Mouse (Mus musculus): ENCODE measurements around the gene Pla2r1. TPM values are rescaled to one million over a fixed set of nuclear protein-coding genes. Genes with fewer than 3 reads are reported as not detected.

The Pla2r1 gene
- polyA plus RNA-seq, 2 experiments, result 1.0 to 1.1 TPM

DNA sequence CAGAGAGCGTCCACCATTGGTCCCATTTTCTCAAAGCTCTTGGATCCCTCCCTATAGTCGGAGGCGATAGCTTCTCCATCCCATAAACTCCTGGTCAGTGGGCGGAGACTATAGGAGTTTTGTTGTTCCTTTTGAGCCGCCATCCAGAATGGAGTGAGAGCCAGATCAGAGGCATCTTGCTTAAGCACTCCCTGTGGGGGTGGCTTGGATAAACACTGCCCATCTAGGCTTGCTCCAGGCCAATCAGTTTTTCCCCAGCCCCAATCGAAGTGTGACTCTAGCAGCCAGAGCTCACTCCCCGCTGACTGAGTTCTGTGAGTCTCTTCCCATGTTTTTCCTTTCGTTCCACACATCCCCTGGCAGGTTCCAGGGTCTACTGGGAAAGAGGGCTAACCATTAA is 138.8 kb downstream of the Pla2r1 start:
- no peaks in the 10 kb centered on the region for H3K27me3 ChIP-seq (ENCODE audit: control insufficient read depth, insufficient read depth, low read length)
- H3K27ac ChIP-seq (replicated peaks; ENCODE audit: low read depth, low read length), result no peak overlapping the region
- DNase-seq (ENCODE audit: low spot score) (no peak), ATAC-seq (ENCODE audit: low FRiP score, low read depth) (no peak)
- H3K4me2 ChIP-seq (replicated peaks; ENCODE audit: low read depth, low read length, severe bottlenecking), result no peak overlapping the region
- 58% methylated on average over 8 of the region's 8 CpGs for WGBS
- no peaks in the 10 kb centered on the region for H3K36me3 ChIP-seq (ENCODE audit: control insufficient read depth, insufficient read depth, low read length)
- no peaks in the 10 kb centered on the region for H3K4me1 ChIP-seq (ENCODE audit: control insufficient read depth, insufficient read depth, low read length)
- H3K9ac ChIP-seq (ENCODE audit: low read depth, low read length, severe bottlenecking), result no peak overlapping the region
- no peak for TF ChIP-seq POLR2A (IDR thresholded peaks at IDR 0.05; ENCODE audit: borderline replicate concordance, extremely low read depth, insufficient read depth, insufficient read length)
- H3K4me3 ChIP-seq (replicated peaks; ENCODE audit: low read length), result no peak overlapping the region
- H3K9me3 ChIP-seq (ENCODE audit: control insufficient read depth, low read length), result no peaks in the 10 kb centered on the region

DNA sequence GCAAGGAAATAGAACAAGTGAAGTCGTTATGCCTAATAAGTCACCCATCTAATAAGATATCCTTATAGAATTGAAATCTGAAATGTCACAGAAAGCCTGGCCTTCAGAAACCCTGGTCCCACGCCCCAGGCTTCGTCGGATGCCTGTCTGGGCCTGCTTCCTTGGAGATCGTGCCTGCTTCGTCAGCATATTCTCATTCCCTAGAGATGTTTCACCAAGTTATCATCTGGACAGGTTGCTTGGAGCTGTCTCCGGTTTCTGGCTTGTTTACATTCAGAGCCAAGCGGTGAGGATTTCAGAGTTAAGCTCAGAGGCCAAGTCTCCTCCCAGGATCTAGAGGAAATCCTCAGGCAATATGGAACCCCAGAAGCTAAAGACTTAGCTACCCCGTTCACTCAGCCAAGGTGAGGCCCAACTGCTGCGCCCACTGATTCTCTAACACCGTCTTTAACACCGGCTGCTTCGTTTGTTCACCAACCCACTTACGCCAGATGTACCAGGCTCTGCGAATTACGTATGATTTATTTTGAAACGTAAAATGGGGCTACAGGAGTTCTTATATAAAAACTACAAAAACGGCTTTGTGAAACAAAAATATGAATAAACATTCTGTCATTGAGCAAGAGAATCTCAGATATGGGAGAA is 140.0 kb downstream of the Pla2r1 start:
- no peaks in the 10 kb centered on the region for H3K36me3 ChIP-seq (ENCODE audit: control insufficient read depth, insufficient read depth, low read length)
- H3K9me3 ChIP-seq (ENCODE audit: control insufficient read depth, low read length), result no peaks in the 10 kb centered on the region
- no peaks in the 10 kb centered on the region for H3K27me3 ChIP-seq (ENCODE audit: control insufficient read depth, insufficient read depth, low read length)
- DNase-seq (ENCODE audit: low spot score) (no peak), ATAC-seq (ENCODE audit: low FRiP score, low read depth) (no peak)
- H3K9ac ChIP-seq (ENCODE audit: low read depth, low read length, severe bottlenecking), result no peak overlapping the region
- no peaks in the 10 kb centered on the region for H3K4me1 ChIP-seq (ENCODE audit: control insufficient read depth, insufficient read depth, low read length)
- no peak overlapping the region for H3K4me3 ChIP-seq (replicated peaks; ENCODE audit: low read length)
- no peak overlapping the region for H3K4me2 ChIP-seq (replicated peaks; ENCODE audit: low read depth, low read length, severe bottlenecking)
- WGBS, result 78% methylated on average over 18 of the region's 18 CpGs
- TF ChIP-seq POLR2A (IDR thresholded peaks at IDR 0.05; ENCODE audit: borderline replicate concordance, extremely low read depth, insufficient read depth, insufficient read length), result no peak
- no peak overlapping the region for H3K27ac ChIP-seq (replicated peaks; ENCODE audit: low read depth, low read length)

DNA sequence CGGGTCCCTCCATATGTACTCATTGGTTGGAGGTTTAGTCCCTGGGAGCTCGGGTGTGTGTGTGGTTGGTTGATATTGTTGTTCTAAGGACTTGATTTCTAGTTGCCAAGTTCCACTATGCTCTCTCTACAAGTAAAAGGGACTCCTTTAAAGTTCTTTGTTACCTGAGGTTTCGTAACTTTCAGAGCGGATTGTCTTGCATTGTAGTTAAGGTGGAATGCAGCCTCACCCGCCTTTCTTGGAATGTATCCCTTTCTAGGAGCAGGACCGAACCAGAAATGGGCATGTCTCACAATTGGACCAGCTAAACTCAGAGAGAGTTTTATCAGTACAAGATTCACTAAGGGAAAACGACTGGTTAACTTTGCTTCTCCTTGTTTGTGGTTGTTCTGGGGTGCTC is 141.9 kb downstream of the Pla2r1 start:
- Histone ChIP-seq H3K4me3 (replicated peaks; ENCODE audit: low read length) (no peak overlapping the region), H3K4me2 (replicated peaks; ENCODE audit: low read depth, low read length, severe bottlenecking) (no peak overlapping the region), H3K27ac (replicated peaks; ENCODE audit: low read depth, low read length) (no peak overlapping the region), H3K4me1 (ENCODE audit: control insufficient read depth, insufficient read depth, low read length) (no peaks in the 10 kb centered on the region), H3K27me3 (ENCODE audit: control insufficient read depth, insufficient read depth, low read length) (no peaks in the 10 kb centered on the region), H3K9me3 (ENCODE audit: control insufficient read depth, low read length) (no peaks in the 10 kb centered on the region), H3K9ac (ENCODE audit: low read depth, low read length, severe bottlenecking) (no peak overlapping the region), H3K36me3 (ENCODE audit: control insufficient read depth, insufficient read depth, low read length) (no peaks in the 10 kb centered on the region)
- WGBS, result 80% methylated on average over 7 of the region's 7 CpGs
- DNase-seq (ENCODE audit: low spot score) (no peak), ATAC-seq (ENCODE audit: low FRiP score, low read depth) (no peak)
- no peak for TF ChIP-seq POLR2A (IDR thresholded peaks at IDR 0.05; ENCODE audit: borderline replicate concordance, extremely low read depth, insufficient read depth, insufficient read length)

DNA sequence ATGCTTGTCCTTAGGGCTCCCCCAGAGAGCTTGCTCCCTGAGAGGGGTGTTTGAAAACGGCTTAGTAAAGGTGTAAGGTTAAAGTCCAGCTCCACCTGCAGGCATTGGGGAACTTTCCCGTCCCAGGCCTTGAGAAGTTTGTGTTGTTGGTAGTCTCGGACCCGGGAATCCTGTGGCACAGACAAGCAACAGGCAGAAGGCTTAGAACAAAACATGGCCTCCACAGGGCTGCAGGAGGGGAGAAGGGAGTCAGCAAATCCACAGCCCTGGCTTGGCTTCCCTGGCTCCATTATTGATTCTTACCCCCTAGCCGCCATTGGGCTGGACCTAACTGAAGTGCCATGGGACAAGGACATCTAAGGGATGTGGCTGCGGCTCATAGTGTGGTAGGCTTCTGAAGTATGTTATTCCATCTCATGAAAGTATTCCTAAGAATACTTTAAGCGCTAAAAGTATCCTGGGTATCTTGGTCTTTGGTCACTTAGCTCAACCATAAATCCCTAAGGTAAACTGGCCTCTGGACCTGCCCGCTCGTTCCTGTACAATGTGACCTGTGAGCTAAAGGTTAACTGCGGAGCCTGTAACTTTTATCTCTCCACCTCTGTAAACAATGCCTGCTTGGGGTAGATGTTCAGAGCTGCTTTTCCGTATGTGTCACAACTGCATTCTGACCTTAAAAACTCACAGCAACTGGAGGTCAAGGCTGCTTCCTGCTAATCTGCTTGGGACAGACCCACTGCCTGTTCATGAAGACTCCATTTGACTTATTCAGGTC is 142.9 kb downstream of the Pla2r1 start:
- no peak overlapping the region for H3K4me3 ChIP-seq (replicated peaks; ENCODE audit: low read length)
- 70% methylated on average over 11 of the region's 11 CpGs for WGBS
- ATAC-seq (ENCODE audit: low FRiP score, low read depth), result no peak
- TF ChIP-seq POLR2A (IDR thresholded peaks at IDR 0.05; ENCODE audit: borderline replicate concordance, extremely low read depth, insufficient read depth, insufficient read length), result no peak
- DNase-seq (ENCODE audit: low spot score), result no peak
- no peaks in the 10 kb centered on the region for H3K36me3 ChIP-seq (ENCODE audit: control insufficient read depth, insufficient read depth, low read length)
- no peak overlapping the region for H3K4me2 ChIP-seq (replicated peaks; ENCODE audit: low read depth, low read length, severe bottlenecking)
- no peaks in the 10 kb centered on the region for H3K27me3 ChIP-seq (ENCODE audit: control insufficient read depth, insufficient read depth, low read length)
- H3K27ac ChIP-seq (replicated peaks; ENCODE audit: low read depth, low read length), result no peak overlapping the region
- H3K9ac ChIP-seq (ENCODE audit: low read depth, low read length, severe bottlenecking), result no peak overlapping the region
- H3K4me1 ChIP-seq (ENCODE audit: control insufficient read depth, insufficient read depth, low read length), result no peaks in the 10 kb centered on the region
- no peaks in the 10 kb centered on the region for H3K9me3 ChIP-seq (ENCODE audit: control insufficient read depth, low read length)

DNA sequence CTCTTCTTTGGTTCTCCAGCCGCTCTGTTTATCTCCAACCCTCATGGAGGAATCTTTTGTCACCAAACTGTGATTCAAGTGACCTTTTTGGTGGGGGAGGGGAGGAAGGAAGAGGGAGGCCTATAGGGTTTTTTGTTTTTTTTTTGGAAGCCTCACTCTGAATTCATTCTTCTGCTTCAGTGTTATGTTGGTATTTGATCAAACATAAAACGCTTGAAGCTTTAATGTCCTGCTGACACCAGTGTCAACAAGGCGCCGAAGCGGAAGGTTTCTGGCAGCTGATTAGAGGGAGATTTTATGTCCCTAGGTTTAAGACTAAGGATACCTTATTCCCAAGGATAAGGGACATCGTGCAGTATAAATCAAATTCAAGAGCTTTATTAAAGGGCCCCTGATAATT is 143.9 kb downstream of the Pla2r1 start:
- H3K9ac ChIP-seq (ENCODE audit: low read depth, low read length, severe bottlenecking), result no peak overlapping the region

More for the DNA sequence above, 143.9 kb downstream of the Pla2r1 start:
- TF ChIP-seq POLR2A (IDR thresholded peaks at IDR 0.05; ENCODE audit: borderline replicate concordance, extremely low read depth, insufficient read depth, insufficient read length), result no peak
- DNase-seq (ENCODE audit: low spot score) (no peak), ATAC-seq (ENCODE audit: low FRiP score, low read depth) (no peak)
- Histone ChIP-seq H3K4me3 (replicated peaks; ENCODE audit: low read length) (no peak overlapping the region), H3K4me2 (replicated peaks; ENCODE audit: low read depth, low read length, severe bottlenecking) (no peak overlapping the region), H3K27me3 (ENCODE audit: control insufficient read depth, insufficient read depth, low read length) (no peaks in the 10 kb centered on the region), H3K36me3 (ENCODE audit: control insufficient read depth, insufficient read depth, low read length) (no peaks in the 10 kb centered on the region), H3K4me1 (ENCODE audit: control insufficient read depth, insufficient read depth, low read length) (no peaks in the 10 kb centered on the region), H3K9me3 (ENCODE audit: control insufficient read depth, low read length) (no peaks in the 10 kb centered on the region), H3K27ac (replicated peaks; ENCODE audit: low read depth, low read length) (no peak overlapping the region)
- WGBS, result 65% methylated on average over 6 of the region's 6 CpGs
